Comparison of ENCODE assay signal across 8 mouse cellular contexts in genomic region chr9:65598765-65599249, GRCm38 (mm10). TPM values are rescaled to one million over a fixed set of nuclear protein-coding genes. Genes with fewer than 3 reads are reported as not detected.
DNase-seq lines count a peak whose midpoint lies in the region; ATAC-seq and TF ChIP-seq lines count a peak whose summit lies in the region.

No protein-coding gene starts in this region.

- peaks cover 10 to 26% of the 10 kb centered on the region in 2 experiments for H3K36me3 ChIP-seq in CH12.LX (replicated peaks in 1 of 2; ENCODE audit: control insufficient read depth in 1 of 2, insufficient read depth in 1 of 2, low read length in 1 of 2)
- peaks cover 10% of the 10 kb centered on the region; the same call in 1 of the 2 replicates for H3K36me3 ChIP-seq in heart, embryonic 15.5 days
- peaks cover 23% of the 10 kb centered on the region for H3K36me3 ChIP-seq in limb, embryonic 10.5 days

- H3K4me1 ChIP-seq in CH12.LX (ENCODE audit: control insufficient read depth in 1 of 2, insufficient read depth in 2 of 2): no peaks in the 10 kb centered on the region
- 0 out of 2 replicates have a peak, but pooled peaks cover 3% of the 10 kb centered on the region for H3K4me1 ChIP-seq in heart, embryonic 15.5 days (replicated peaks)
- H3K4me1 ChIP-seq in limb, embryonic 10.5 days: no peaks in the 10 kb centered on the region

- H3K27ac ChIP-seq in CH12.LX (ENCODE audit: insufficient read depth, low read depth): no peak overlapping the region
- H3K27ac ChIP-seq in heart, embryonic 15.5 days: no peak overlapping the region
- H3K27ac ChIP-seq in limb, embryonic 10.5 days: no peak overlapping the region

- H3K4me3 ChIP-seq in CH12.LX (replicated peaks in 1 of 3; ENCODE audit: low read depth in 2 of 3, low read length in 2 of 3, poor library complexity in 1 of 3): no peak overlapping the region
- H3K4me3 ChIP-seq in heart, embryonic 15.5 days: peak overlapping the region; percentile 28
- H3K4me3 ChIP-seq in limb, embryonic 10.5 days: peak overlapping the region; percentile 24; the same call in 1 of the 2 replicates

- H3K27me3 ChIP-seq in CH12.LX (replicated peaks): no peaks in the 10 kb centered on the region
- H3K27me3 ChIP-seq in heart, embryonic 15.5 days: no peaks in the 10 kb centered on the region
- H3K27me3 ChIP-seq in limb, embryonic 10.5 days (ENCODE audit: low read depth, poor library complexity, severe bottlenecking): no peaks in the 10 kb centered on the region

- H3K9ac ChIP-seq in CH12.LX (ENCODE audit: insufficient read depth, low read depth): no peak overlapping the region
- H3K9ac ChIP-seq in heart, embryonic 15.5 days: no peak overlapping the region

- peak in 1 of 2 experiments; percentile 67; a peak in 2 of 4 replicates for TF ChIP-seq CTCF in CH12.LX (conservative IDR thresholded peaks at IDR 0.05 in 1 of 2, IDR thresholded peaks at IDR 0.05 in 1 of 2; ENCODE audit: low read depth in 2 of 2, low read length in 2 of 2)

- no peak for ATAC-seq in heart, embryonic 15.5 days (replicated peaks; ENCODE audit: insufficient number of reproducible peaks, insufficient read depth, low FRiP score, low read depth)

- TF ChIP-seq RAD21 in CH12.LX (IDR thresholded peaks at IDR 0.05; ENCODE audit: low read depth, low read length): peak; percentile 51

- H3K9me3 ChIP-seq in CH12.LX (replicated peaks; ENCODE audit: low read length): peaks cover under 1% of the 10 kb centered on the region
- no peaks in the 10 kb centered on the region for H3K9me3 ChIP-seq in heart, embryonic 15.5 days (replicated peaks)
- no peaks in the 10 kb centered on the region for H3K9me3 ChIP-seq in limb, embryonic 10.5 days (replicated peaks)

- no peak for TF ChIP-seq EP300 in CH12.LX (IDR thresholded peaks at IDR 0.05; ENCODE audit: low read length)

- peak; percentile 69 for DNase-seq in gastrocnemius, adult 18-20 months (ENCODE audit: low spot score)
- no peak for DNase-seq in gastrocnemius, postnatal 14 days
- DNase-seq in CH12.LX (ENCODE audit: extremely low read depth): peak; percentile 49
- DNase-seq in cerebellum, postnatal 14 days: peak; percentile 62 to 71
- peak; percentile 54 for DNase-seq in limb, embryonic 10.5 days (ENCODE audit: low spot score)
- DNase-seq in mesoderm, embryonic 11.5 days (ENCODE audit: low read depth, low spot score): peak; percentile 67
- no peak for DNase-seq in urinary bladder, postnatal 36 days (ENCODE audit: low spot score in 2 of 2)

- H3K79me2 ChIP-seq in CH12.LX (replicated peaks; ENCODE audit: control insufficient read depth, extremely low read depth, insufficient read depth, poor library complexity, severe bottlenecking): no peaks in the 10 kb centered on the region

- 38% methylated on average over 6 of the region's 11 CpGs for whole genome bisulfite sequencing in heart, embryonic 15.5 days
- WGBS in limb, embryonic 10.5 days: 57% methylated on average over 6 of the region's 11 CpGs

- intact Hi-C loops in gastrocnemius, postnatal 14 days (cut with DNase I; ENCODE audit: low total_unique reads): no loop called here

- H3K4me2 ChIP-seq in CH12.LX (ENCODE audit: insufficient read depth, low read depth, poor library complexity, severe bottlenecking): peak overlapping the region; percentile 25; the same call in 1 of the 2 replicates
- peak overlapping the region; percentile 40; the same call in 1 of the 2 replicates for H3K4me2 ChIP-seq in heart, embryonic 15.5 days

- in situ Hi-C loops in CH12.LX (cut with MboI; ENCODE audit: low pct_ligation_motif_present, low pct_unique_long_range_greater_than_20kb, low sequenced_read_pairs): no loop called here

- TF ChIP-seq POLR2A in CH12.LX (IDR thresholded peaks at IDR 0.05; ENCODE audit: low read depth, low read length): no peak

- dilution Hi-C loops in CH12.LX (cut with MboI; ENCODE audit: extremely low pct_ligation_motif_present, extremely low pct_unique_long_range_greater_than_20kb, low sequenced_read_pairs): no loop called here

TF ChIP-seq in CH12.LX, 34 proteins besides CTCF, POLR2A, EP300 and RAD21:
- TF ChIP-seq JUND (conservative IDR thresholded peaks at IDR 0.05; ENCODE audit: low read depth, low read length) (no peak), MYC (IDR thresholded peaks at IDR 0.05; ENCODE audit: low read depth, low read length) (no peak), RCOR1 (conservative IDR thresholded peaks at IDR 0.05; ENCODE audit: low read depth, low read length) (no peak), MAX (IDR thresholded peaks at IDR 0.05; ENCODE audit: low read length) (no peak), PAX5 (IDR thresholded peaks at IDR 0.05; ENCODE audit: low read length) (no peak), SMC3 (IDR thresholded peaks at IDR 0.05; ENCODE audit: low read depth, low read length) (peak; percentile 28), MXI1 (IDR thresholded peaks at IDR 0.05; ENCODE audit: low read depth, low read length) (no peak), GABPA (IDR thresholded peaks at IDR 0.05; ENCODE audit: insufficient replicate concordance, low read depth, low read length) (no peak), UBTF (IDR thresholded peaks at IDR 0.05; ENCODE audit: low read depth, low read length) (no peak), ELF1 (IDR thresholded peaks at IDR 0.05; ENCODE audit: low read depth, low read length) (peak; percentile 29; the same call in 1 of the 2 replicates), USF1 (IDR thresholded peaks at IDR 0.05; ENCODE audit: low read depth, low read length) (peak; percentile 79), ZNF384 (IDR thresholded peaks at IDR 0.05; ENCODE audit: low read depth, low read length) (no peak), TCF12 (IDR thresholded peaks at IDR 0.05; ENCODE audit: low read depth, low read length) (no peak), BHLHE40 (IDR thresholded peaks at IDR 0.05; ENCODE audit: low read depth, low read length) (peak; percentile 64), USF2 (conservative IDR thresholded peaks at IDR 0.05; ENCODE audit: low read depth, low read length) (peak; percentile 83), POLR2AphosphoS2 (IDR thresholded peaks at IDR 0.05; ENCODE audit: low read depth, low read length) (no peak), IRF4 (IDR thresholded peaks at IDR 0.05; ENCODE audit: low read depth, low read length) (no peak), E2F4 (IDR thresholded peaks at IDR 0.05; ENCODE audit: insufficient replicate concordance, low read depth, low read length) (no peak)

RNA-seq across cellular contexts. Expression of gene Pif1, which starts 11.8 kb away (rescaled TPM):
- total RNA-seq in gastrocnemius, adult 18-20 months (2021): not detected
- under 1 TPM; 0.44 to 0.57 TPM for total RNA-seq in gastrocnemius, postnatal 14 days (2021)
- total RNA-seq in CH12.LX (2012; rRNA removed): 12.2 and 15.7 TPM in 2 replicates
- total RNA-seq in CH12.LX (2014; rRNA removed): 11.2 and 13.3 TPM in 2 replicates
- polyA plus RNA-seq in CH12.LX (2012; ENCODE audit: insufficient read length, low read depth): 12.3 and 14.5 TPM in 2 replicates
- 9.8 and 12.8 TPM in 2 replicates for polyA plus RNA-seq in heart, embryonic 15.5 days (2015; fragmentation: Nextera tagmentation; extraction: Ambion mirVana)
- polyA plus RNA-seq in limb, embryonic 10.5 days (2016; fragmentation: Nextera tagmentation; extraction: Ambion mirVana): 24.5 and 26.7 TPM in 2 replicates

RNA-seq across cellular contexts. Expression of gene Plekho2, which starts 19.0 kb away (rescaled TPM):
- 1 to 10 TPM; 2.2 to 5.4 TPM for total RNA-seq in gastrocnemius, adult 18-20 months (2021)
- 10 to 100 TPM in 1 of 2 experiments, 1 to 10 TPM in 1; 8.3 to 10.7 TPM for total RNA-seq in gastrocnemius, postnatal 14 days (2021)
- total RNA-seq in CH12.LX (2012; rRNA removed): 13.9 and 16.8 TPM in 2 replicates
- total RNA-seq in CH12.LX (2014; rRNA removed): 7.2 and 7.9 TPM in 2 replicates
- polyA plus RNA-seq in CH12.LX (2012; ENCODE audit: insufficient read length, low read depth): 33.8 and 37.1 TPM in 2 replicates
- polyA plus RNA-seq in heart, embryonic 15.5 days (2015; fragmentation: Nextera tagmentation; extraction: Ambion mirVana): 9.8 and 14.8 TPM in 2 replicates
- polyA plus RNA-seq in limb, embryonic 10.5 days (2016; fragmentation: Nextera tagmentation; extraction: Ambion mirVana): 10.0 and 13.0 TPM in 2 replicates

RNA-seq across cellular contexts. Expression of gene Rbpms2, which starts 30.6 kb away (rescaled TPM):
- 1 to 10 TPM; 1.5 to 2.3 TPM for total RNA-seq in gastrocnemius, adult 18-20 months (2021)
- total RNA-seq in gastrocnemius, postnatal 14 days (2021): 1 to 10 TPM; 2.2 to 2.6 TPM
- total RNA-seq in CH12.LX (2012; rRNA removed) (0.13 TPM in 1 of 2 replicates, not detected in the other), CH12.LX (2014; rRNA removed) (not detected in 2 replicates)
- 0.34 and 0.95 TPM in 2 replicates for polyA plus RNA-seq in CH12.LX (2012; ENCODE audit: insufficient read length, low read depth)
- 90.2 and 98.2 TPM in 2 replicates for polyA plus RNA-seq in heart, embryonic 15.5 days (2015; fragmentation: Nextera tagmentation; extraction: Ambion mirVana)
- polyA plus RNA-seq in limb, embryonic 10.5 days (2016; fragmentation: Nextera tagmentation; extraction: Ambion mirVana): 33.5 and 40.4 TPM in 2 replicates

Comparison
In these comparisons a context has a peak if more than half of its experiments do, and no peak if none do; other contexts are left out.
1. DNase-seq: peak in gastrocnemius, adult 18-20 months (single experiment), CH12.LX (single experiment), cerebellum, postnatal 14 days (2 of 2), limb, embryonic 10.5 days (single experiment) and mesoderm, embryonic 11.5 days (single experiment); none in gastrocnemius, postnatal 14 days (single experiment) and urinary bladder, postnatal 36 days (0 of 2).
2. H3K4me3 ChIP-seq: peak in heart, embryonic 15.5 days (single experiment) and limb, embryonic 10.5 days (single experiment); none in CH12.LX (0 of 3).
3. RNA of gene Pif1, which starts 11.8 kb away (total RNA-seq): 11.2 to 15.7 TPM in CH12.LX; 0.44 to 0.57 TPM in gastrocnemius, postnatal 14 days and not detected in gastrocnemius, adult 18-20 months; every median in the first group is over 4 times any median in the second.